Mouse (Mus musculus) skeletal muscle tissue, adult 2 months (tissue): ENCODE data around the gene 1600014C23Rik.

ENCODE experiments used
- DNase-seq: peaks from one replicate; pipeline ENCODE4 v3.0.0-alpha.2; 2012; ENCODE audit warnings: low read depth, low spot score

The 1600014C23Rik gene

DNA sequence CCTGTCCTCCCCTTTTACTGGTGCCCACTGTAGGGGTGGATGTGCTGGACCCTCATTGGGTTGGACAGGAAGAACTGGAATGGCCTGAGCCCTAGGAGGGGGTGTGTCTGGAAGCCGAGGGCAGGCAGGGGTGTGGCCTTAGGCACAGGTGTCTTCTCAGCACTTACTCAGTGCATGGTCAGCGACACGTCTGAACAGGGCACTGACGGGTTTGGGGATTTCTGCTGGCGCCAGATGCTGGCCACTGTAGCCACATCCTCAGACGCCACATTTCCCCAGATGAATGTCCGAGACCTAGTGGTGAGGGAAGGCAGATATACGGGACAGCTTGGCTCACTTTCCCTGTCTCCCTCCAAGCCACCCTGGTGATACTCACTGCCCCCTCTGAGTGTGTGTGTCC is 18.4 kb upstream of the 1600014C23Rik start:
- no peak for DNase-seq

DNA sequence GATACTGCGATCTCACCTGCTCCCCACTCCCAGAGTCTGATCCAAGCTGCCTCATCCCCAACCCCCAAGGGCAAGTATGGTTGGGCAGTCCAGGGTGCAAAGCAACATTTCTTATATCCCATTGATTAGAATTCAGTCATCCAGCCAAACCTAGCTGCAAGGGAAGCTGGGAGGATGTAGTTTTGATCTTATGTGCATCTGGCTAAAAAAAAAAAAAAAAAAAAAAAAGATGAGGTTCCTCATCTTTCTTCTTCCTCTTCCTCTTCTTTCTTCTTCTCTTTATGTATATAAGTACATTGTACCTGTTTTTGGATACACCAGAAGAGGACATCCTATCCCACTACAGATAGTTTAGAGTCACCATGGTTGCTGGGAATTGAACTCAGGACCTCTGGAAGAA is 17.7 kb upstream of the 1600014C23Rik start:
- no peak for DNase-seq

GRCm38 (mm10) chr17:45749100-45749499 is 15.5 kb upstream of the 1600014C23Rik start:
- peak; percentile 74 for DNase-seq

DNA sequence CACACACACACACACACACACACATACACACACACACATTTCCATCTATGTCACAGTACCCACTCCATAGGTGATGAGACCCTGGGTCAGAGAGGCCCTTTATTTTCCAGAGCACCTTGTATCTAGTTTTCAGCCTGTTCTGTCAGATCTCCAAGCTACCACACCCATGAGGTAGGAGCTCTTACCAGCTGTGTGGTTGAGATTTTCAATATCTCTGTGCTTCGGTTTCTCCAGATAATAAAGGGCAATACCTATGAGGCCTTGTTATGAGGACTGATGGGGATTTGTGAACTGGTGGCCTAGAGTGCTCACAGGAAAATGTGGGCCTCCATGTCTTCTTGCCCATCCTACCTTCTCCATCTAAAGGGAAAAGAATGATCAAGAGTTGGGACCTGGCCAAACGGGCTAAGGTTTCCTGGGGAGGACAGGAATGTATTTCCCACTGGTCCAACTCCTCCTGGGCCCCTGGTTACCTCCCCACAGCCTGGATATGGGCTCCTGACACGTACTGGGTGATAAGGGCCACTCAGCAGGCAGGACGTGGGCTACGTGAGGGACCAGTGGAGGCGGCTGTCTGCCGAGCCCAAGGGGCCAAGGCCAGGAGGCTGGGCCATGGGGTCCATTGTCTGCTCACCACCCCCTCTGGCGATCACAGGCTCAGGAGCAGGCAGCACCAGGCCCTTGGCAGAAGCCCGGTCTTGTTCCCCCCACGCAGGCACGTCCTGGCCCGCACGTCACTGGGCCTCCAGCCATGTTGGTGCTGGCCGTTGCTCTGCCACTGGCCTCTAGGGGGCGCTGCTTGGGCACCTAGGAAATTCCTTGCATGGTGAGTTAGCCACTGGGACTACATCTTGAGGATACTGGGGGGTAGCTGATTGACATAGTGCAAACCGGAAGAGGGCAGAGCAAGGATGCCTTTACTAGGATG is 14.5 kb upstream of the 1600014C23Rik start:
- DNase-seq, result peak; percentile 80

DNA sequence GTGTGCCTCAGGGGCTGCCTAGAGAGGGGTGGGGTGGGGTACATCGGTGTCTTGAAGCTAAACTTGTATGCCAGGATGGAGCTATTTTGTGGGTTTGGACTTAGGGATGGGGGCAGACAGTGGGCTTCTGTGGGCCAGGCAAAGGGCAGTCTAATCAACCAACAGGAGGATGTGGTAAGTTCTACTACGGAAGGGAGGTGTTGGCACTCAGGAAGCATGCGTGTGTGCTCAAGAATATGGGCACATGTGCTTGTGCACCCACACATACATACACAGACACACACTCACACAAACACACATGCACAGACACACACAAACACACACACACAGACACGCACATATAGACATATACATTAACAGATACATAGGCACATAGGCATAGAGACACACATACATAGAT is 13.6 kb upstream of the 1600014C23Rik start:
- DNase-seq, result no peak

- no peak for DNase-seq
These were observed 13.1 kb upstream of the 1600014C23Rik start for GRCm38 (mm10) chr17:45746755-45747154.

- no peak for DNase-seq
These were observed 12.0 kb upstream of the 1600014C23Rik start for GRCm38 (mm10) chr17:45745629-45746028.

GRCm38 (mm10) chr17:45742371-45743147 is 8.9 kb upstream of the 1600014C23Rik start:
- no peak for DNase-seq

- no peak for DNase-seq
These were observed 3.5 kb upstream of the 1600014C23Rik start for GRCm38 (mm10) chr17:45737078-45737601.

DNA sequence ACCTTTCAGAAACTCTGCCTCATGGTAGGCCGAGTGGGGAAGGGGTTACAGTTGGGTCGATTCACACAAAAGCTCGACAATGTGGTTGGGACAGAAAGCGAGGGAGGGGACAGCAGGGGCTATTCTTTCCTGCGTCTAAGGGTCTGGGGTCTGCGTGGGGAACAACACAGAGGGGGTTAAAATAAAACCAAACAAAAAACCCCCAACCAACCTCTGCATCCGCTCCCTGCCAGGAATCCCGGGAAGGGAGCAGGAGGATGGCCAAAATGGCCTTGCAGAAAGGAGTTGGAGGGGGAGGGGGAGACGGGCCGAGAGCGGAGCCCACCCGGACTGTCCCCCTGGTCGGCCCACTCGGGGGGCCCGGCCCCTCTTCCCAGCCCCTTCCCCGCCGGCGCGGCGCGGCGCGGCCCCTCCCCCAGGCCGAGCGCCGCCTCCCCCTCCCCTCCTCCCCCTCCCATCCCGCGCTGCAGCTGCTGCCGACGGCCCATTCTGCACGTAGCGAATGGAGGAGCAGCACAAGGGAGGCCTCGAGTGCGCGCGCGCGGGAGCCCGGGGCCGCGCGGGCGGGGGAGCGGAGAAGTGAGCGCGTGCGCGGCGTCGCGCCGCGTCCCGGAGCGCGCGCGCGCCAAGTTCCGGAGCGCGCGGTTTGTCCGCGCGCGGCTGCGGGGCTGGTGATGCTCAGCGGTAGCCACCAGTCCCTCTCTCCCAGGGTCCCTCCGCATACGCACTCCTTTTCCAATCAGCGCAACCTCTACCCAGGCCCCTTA is 2.9 kb upstream of the 1600014C23Rik start:
- DNase-seq, result peak; percentile 85

DNA sequence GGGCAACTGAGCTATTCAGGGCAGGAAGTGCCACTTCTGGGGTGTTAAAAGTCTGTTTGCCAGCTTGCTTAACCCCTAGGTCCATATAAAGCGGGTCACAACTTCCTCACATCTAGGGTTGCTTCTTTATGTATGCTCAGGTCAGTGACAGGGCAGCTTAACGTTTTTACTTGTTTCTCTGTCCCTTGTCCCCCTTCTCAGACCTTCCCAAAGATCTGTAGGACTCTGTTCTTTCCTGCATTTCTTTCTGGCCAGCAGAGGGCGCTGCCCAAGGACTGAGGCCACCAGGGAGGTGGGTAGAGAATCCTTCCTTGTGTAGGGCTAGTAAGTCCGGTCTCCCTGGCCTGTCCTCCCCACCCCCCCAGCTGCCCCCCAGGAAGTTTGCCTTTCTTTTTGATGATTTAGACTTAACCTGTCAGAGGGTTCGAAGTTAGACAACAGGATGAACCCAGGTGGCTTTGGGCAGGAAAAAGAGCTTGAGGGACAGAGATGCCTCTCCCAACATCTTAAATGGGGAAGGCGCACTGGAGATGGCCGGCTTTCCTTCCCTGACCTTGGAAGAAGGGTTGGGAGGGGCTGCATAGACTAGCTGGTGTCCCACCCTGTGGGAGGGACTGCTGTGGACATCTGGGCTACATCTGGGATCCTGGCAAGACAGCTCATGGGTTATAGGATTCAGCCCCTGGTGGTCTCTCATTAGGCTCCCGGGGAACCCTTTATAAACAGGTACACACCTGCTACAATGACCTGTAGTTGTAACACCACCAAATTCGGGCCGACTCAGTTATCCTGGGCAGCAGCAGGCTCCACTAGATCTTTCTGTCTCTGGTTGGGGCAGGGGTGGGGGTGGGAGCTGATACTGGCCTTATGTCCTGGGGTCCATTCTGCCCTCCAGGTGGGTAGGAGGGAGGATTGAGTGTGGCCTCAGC is 2.0 kb upstream of the 1600014C23Rik start:
- peak; percentile 84 for DNase-seq

GRCm38 (mm10) chr17:45734881-45735280 is 1.2 kb upstream of the 1600014C23Rik start:
- peak; percentile 77 for DNase-seq

GRCm38 (mm10) chr17:45734333-45734732 is 689 bp upstream of the 1600014C23Rik start:
- DNase-seq, result no peak

DNA sequence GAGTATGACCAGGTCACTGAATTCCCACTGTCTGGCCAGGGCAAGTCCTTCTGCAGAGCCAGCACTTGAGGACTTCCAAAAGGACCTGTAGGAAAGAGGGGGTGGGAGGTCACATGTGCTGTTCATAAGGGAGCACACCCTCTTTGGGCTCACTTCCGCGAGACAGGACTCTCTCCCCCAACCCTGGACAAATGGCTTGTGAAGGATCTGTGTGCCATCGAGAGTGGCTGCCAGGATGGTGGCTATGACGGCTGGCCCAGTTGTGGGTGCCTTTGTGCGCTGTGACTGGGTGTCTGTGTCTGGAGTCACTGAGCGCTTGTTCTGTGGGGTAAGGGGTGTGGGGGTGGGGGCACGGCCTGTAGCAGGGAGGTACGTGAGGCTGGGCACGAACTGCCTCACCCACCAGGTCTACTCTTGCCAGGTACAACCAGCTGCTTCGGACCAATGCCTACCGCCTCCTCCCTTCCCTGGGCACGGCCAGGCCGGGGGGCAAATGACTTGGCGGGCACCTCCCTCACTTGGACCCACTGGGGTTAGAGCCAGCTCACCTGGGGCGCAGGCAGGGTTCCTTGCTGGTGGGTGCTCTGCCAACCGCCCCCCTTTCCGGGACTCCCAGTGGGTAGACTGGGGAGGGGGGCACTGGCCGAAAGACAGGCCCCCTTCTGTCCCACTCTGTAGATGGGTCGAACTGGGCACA is 458 bp downstream of the 1600014C23Rik start:
- no peak for DNase-seq

DNA sequence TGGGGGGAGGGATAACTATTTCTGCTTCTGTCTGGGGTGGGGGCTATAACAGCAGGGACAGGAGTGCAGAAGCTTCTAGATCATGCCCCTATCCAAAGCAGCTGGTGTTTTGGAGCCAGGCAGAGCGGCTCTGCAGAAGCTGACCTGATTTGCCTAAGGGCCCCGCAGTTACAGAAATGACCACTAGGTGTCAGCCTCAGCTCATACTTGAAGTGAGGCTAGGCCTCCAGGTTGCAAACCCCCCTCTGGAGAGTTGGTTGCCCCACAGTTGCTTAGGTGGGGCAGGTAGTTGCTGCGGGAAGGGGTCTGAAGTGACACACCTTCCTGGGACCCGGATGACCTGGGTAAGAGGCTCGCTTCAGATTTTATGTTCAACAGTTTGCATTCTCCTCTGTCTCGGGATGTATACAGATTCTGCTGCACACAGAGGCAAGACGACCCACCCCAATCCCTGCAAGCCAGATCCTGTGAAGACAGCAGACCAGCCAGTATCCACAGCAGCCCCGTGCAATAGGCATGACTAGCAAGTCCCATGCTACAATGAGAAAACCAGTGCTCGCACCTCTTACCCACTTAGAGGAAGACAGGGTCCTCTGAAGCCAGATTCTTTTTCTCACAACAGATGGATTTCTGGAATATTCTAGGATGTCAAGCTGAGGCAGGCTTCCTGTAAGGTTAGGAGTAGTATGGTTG is 2.3 kb downstream of the 1600014C23Rik start:
- peak; percentile 89 for DNase-seq

DNA sequence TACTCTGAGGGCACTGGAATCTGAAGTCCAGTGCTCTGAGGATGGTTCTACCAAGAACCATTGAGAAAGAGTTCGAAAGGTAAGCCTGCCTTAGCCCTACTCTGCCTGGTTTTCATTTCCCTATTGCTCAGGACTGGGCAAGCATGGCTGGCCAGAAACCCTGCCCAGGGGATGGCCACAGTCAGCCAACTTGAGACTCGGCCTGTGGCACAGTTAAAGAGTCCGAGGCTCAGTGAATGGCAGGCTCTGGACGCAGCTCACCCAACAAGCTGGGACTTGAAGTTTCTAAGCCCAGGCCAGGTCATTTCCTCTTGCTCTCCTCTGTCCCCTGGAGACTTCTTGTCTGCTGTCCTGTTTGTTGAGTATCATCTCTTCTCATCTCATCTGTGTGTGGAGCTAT is 2.9 kb downstream of the 1600014C23Rik start:
- DNase-seq, result no peak

DNA sequence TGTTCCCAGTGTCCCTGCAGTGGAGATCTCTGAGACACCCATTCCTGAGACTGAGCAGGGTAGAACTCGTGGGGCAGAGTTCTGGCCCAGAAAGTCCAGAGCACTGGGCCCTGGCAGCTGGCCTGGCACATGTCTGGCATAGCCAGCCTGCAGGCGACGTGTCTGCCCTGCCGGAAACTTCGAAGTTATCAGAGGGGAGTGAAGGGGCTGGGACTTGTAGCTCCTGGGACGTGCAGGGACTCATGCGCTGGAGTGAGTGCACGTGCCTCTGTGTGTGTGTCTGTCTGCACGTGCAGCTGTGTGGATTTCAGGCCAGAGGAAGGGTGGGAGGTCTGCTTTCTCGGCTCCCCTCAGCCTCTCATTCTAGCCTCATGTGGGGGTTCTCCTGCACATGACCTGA is 4.3 kb downstream of the 1600014C23Rik start:
- DNase-seq, result no peak

DNA sequence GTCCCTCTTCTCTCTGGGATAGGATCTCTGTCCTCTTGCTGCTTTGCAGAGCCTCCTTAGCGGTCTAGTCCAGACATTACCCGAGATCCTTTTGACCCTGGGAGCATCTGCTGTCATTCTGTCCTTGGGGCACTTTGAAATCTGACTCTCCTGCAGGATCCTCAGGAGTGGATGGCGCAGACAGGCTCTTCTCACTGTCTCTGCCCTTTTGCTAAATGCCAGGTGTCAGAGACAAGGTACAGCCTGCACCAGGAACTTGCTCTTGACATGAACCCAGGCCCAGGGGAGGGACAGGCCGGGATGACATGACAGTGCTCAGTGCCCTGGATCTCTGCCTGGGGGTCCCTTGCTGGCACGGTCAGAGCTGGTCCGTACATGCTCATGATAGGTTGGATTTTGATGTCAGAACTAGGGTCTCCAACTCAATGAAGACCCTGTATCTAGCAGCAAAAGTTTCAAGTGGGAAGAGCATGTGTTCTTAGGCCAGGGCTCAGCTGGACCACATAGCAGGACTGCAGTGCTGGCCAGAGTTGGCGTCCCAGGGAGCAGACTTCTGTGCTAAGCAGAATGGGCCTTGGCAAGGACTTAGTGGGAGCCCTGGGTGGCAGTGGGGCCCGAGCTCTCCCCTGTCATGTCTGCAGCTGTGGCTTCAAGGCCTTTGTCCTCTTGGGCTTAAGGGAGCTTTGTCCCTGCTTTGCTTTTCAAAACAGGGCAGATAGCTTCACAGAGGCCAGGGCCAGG is 5.5 kb downstream of the 1600014C23Rik start:
- peak; percentile 90 for DNase-seq

DNA sequence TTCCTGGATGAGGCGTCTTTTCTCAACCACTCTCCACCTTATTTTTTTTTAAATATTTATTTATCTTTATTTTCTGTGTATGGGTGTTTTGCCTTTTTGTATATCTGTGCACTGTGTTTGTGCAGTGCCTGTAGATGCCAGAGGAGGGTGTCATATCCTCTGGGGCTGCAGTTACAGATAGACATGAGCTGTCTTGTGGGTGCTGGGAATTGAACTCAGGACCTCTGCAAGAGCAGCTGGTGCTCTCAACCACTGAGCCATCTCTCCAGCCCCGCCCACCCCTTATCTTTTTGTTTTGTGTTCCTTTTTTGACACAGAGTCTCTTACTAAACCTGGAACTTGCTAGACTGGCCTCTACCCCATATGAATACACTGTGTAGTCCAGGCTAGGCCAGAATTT is 6.2 kb downstream of the 1600014C23Rik start:
- DNase-seq, result no peak
